Mouse (Mus musculus) heart, postnatal 0 days (tissue): ENCODE measurements around the gene Trpc7.

Experiments used
- CTCF ChIP-seq: IDR thresholded peaks from 2 replicates; pipeline ENCODE4 v1.5.1; 2016; ENCODE audit warnings: antibody characterized with exemption, control low read depth, low read depth
- EP300 ChIP-seq: IDR thresholded peaks from 2 replicates; pipeline ENCODE4 v1.6.1; 2016; ENCODE audit warnings: antibody characterized with exemption, low read depth

DNA sequence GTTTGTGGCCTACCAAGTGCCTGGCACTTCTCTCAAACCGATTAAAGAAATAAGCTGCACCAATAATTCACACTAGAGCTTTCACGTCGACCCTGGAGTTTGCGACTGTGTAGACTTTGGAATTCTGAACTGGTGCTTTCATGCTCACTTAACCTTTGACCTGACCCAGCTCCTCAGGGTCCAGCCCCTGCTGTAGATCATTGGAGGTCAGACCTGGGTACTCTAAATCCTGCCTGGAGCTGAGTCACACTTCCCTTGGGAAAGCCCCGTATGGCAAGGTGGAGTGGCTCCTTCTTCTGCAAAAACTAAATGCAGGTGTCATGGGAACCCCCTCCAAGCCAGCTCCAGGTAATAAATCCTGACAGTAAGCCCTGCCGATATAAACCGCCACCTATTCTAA is 5.9 kb downstream of the Trpc7 start:
- no peak for TF ChIP-seq CTCF
- no peak for TF ChIP-seq EP300
